Mouse (Mus musculus) cerebral cortex, adult 2 months (tissue): Measurements from ENCODE around the gene Lrrc58.

Experiments
- WGBS: fragments of 180-500 bp; shearing (Covaris S2); methylation state at CpG from one replicate; pipeline ENCODE4 v1.1.7; 2018; 5-methylcytosine and 5-hydroxymethylcytosine counted together

Lrrc58 gene

DNA sequence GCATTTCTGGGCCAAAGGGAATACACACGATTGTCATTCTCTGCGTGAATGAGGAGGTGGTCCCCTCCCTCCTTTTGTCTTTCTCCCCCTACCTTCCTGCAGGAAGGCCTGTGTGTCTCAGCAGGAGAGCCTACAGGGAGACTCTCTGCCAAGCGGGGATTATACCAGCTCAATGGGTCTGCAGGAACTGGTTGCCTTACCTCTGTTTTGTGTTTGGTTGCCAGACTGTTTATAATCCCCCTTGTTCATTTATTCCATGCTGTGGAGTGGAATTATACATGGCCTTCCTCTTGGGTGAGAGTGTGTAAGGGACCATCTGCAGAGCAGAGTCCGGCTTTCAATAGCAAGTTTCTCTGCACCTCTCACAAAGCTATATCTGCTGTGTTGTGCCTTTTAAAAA is 58.9 kb downstream of the Lrrc58 start:
- WGBS, result 75% methylated on average over 4 of the region's 4 CpGs

- WGBS, result 43% methylated on average over 2 of the region's 2 CpGs
These were observed 60.8 kb downstream of the Lrrc58 start for GRCm38 (mm10) chr16:37929006-37929405.

DNA sequence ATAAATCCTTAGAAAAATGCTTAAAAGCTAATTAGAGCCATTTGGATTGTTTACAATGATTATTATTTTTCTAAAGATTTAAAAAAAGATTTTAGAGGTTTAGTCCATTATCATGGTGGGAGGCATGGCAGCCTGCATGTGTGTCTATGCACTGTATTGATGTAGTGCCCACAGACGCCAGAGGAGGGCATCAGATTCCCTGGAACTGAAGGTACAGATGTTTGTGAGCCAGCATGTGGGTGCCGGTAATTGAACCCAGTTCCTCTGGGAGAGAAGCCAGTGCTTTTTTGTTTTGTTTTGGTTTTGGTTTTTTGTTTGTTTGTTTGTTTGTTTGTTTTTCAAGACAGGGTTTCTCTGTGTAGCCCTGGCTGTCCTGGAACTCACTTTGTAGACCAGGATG is 61.4 kb downstream of the Lrrc58 start:
- WGBS, result 81% methylated on average over 2 of the region's 2 CpGs

DNA sequence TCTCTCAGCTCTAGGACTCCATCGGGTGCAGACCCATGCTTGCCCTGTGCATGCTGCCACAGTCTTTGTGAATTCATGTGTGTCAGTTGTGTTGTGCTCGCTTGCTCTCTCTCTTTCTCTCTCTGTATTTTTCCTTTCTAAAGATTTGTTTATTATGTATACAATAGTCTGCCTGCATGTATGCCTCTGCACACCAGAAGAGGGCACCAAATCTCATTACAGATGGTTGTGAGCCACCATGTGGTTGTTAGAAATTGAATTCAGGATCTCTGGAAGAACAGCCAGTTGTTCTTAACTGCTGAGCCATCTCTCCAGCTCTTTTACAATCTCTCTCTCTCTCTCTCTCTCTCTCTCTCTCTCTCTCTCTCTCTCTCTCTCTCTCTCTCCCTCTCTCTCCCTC is 66.7 kb downstream of the Lrrc58 start:
- WGBS, result 88% methylated on average over 2 of the region's 2 CpGs

- WGBS, result 83% methylated on average over 8 of the region's 8 CpGs
These were observed 69.1 kb downstream of the Lrrc58 start for GRCm38 (mm10) chr16:37937276-37937675.
